Mouse (Mus musculus): ENCODE data around the gene Slc7a8. TPM values are rescaled to one million over a fixed set of nuclear protein-coding genes. Genes with fewer than 3 reads are reported as not detected.

Gene Slc7a8
- polyA plus RNA-seq, 1 experiment from 2014 or later: 1.9 TPM

GRCm38 (mm10) chr14:54734004-54734403, 47.7 kb downstream of the Slc7a8 start:
- Histone ChIP-seq H3K4me1 (replicated peaks; ENCODE audit: control insufficient read depth, insufficient read depth, low read length) (no peaks in the 10 kb centered on the region), H3K4me2 (ENCODE audit: low read depth, low read length) (no peak overlapping the region), H3K36me3 (ENCODE audit: control insufficient read depth, insufficient read depth, low read length) (no peaks in the 10 kb centered on the region), H3K4me3 (ENCODE audit: low read length) (no peak overlapping the region), H3K9ac (ENCODE audit: low read length) (no peak overlapping the region), H3K9me3 (ENCODE audit: control insufficient read depth, low read length) (no peaks in the 10 kb centered on the region), H3K27me3 (ENCODE audit: control insufficient read depth, insufficient read depth, low read depth, low read length) (no peaks in the 10 kb centered on the region), H3K27ac (ENCODE audit: low read length) (no peak overlapping the region)
- ATAC-seq (ENCODE audit: low read depth): no peak
- WGBS: 61% methylated on average over 4 of the region's 4 CpGs

- Histone ChIP-seq H3K4me3 (ENCODE audit: low read length) (no peak overlapping the region), H3K27me3 (ENCODE audit: control insufficient read depth, insufficient read depth, low read depth, low read length) (no peaks in the 10 kb centered on the region), H3K4me1 (replicated peaks; ENCODE audit: control insufficient read depth, insufficient read depth, low read length) (no peaks in the 10 kb centered on the region), H3K9me3 (ENCODE audit: control insufficient read depth, low read length) (no peaks in the 10 kb centered on the region), H3K36me3 (ENCODE audit: control insufficient read depth, insufficient read depth, low read length) (no peaks in the 10 kb centered on the region), H3K27ac (ENCODE audit: low read length) (no peak overlapping the region), H3K4me2 (ENCODE audit: low read depth, low read length) (no peak overlapping the region), H3K9ac (ENCODE audit: low read length) (no peak overlapping the region)
- ATAC-seq (ENCODE audit: low read depth): no peak
- 80% methylated on average over 8 of the region's 8 CpGs for WGBS
These were observed 49.5 kb downstream of the Slc7a8 start for GRCm38 (mm10) chr14:54732206-54732605.

- no peak overlapping the region for H3K4me3 ChIP-seq (ENCODE audit: low read length)
- no peak overlapping the region for H3K9ac ChIP-seq (ENCODE audit: low read length)
- H3K4me2 ChIP-seq (ENCODE audit: low read depth, low read length): no peak overlapping the region
- H3K9me3 ChIP-seq (ENCODE audit: control insufficient read depth, low read length): no peaks in the 10 kb centered on the region
- H3K27ac ChIP-seq (ENCODE audit: low read length): no peak overlapping the region
- 68% methylated on average over 6 of the region's 6 CpGs for whole genome bisulfite sequencing
- no peaks in the 10 kb centered on the region for H3K36me3 ChIP-seq (ENCODE audit: control insufficient read depth, insufficient read depth, low read length)
- no peak for ATAC-seq (ENCODE audit: low read depth)
- H3K4me1 ChIP-seq (replicated peaks; ENCODE audit: control insufficient read depth, insufficient read depth, low read length): no peaks in the 10 kb centered on the region
- no peaks in the 10 kb centered on the region for H3K27me3 ChIP-seq (ENCODE audit: control insufficient read depth, insufficient read depth, low read depth, low read length)
These were observed 51.4 kb downstream of the Slc7a8 start for GRCm38 (mm10) chr14:54730305-54730704.

DNA sequence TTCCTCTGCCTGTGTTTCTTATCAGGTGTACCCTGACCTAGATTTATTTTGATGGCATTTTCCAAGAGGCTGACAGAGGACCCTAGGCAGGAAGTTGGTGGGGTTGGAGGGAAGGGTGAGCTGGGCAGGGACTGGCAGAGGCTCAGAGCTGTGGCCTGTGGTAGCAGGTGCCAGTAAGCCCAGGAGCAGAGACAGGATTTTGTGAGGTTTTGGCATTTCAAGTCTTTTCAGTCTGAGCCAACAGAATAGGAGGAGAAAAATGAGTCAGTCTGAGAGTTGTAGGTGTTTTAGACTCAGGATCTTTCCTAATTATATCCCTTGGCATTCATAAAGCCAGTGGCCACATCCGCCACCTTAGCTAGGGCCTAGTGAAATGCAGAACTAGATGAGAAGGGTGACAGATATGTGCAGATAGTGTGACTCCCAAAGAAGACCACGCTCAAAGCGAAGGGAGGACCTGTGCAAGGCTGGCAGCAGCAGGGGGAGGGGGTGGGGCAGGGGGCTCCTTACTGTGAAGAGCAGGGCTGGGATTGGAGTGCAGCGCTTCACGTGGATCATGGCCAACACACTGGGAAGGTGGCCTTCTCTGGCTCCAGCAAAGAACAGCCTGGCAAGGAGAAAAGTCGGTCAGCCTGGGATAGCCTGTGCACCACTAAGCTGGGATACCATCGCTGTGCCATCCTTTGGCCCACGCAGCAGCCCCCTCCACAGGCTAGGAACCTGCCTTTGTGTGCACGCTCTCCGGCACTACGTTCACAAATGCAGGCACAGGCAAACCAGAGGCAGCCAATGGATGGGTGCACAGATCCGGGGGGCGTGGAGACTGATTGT, 52.7 kb downstream of the Slc7a8 start:
- Histone ChIP-seq H3K4me3 (ENCODE audit: low read length) (no peak overlapping the region), H3K4me1 (replicated peaks; ENCODE audit: control insufficient read depth, insufficient read depth, low read length) (no peaks in the 10 kb centered on the region), H3K9ac (ENCODE audit: low read length) (no peak overlapping the region), H3K4me2 (ENCODE audit: low read depth, low read length) (no peak overlapping the region), H3K36me3 (ENCODE audit: control insufficient read depth, insufficient read depth, low read length) (no peaks in the 10 kb centered on the region), H3K27ac (ENCODE audit: low read length) (no peak overlapping the region), H3K9me3 (ENCODE audit: control insufficient read depth, low read length) (no peaks in the 10 kb centered on the region), H3K27me3 (ENCODE audit: control insufficient read depth, insufficient read depth, low read depth, low read length) (no peaks in the 10 kb centered on the region)
- no peak for ATAC-seq (ENCODE audit: low read depth)
- 73% methylated on average over 13 of the region's 13 CpGs for WGBS

DNA sequence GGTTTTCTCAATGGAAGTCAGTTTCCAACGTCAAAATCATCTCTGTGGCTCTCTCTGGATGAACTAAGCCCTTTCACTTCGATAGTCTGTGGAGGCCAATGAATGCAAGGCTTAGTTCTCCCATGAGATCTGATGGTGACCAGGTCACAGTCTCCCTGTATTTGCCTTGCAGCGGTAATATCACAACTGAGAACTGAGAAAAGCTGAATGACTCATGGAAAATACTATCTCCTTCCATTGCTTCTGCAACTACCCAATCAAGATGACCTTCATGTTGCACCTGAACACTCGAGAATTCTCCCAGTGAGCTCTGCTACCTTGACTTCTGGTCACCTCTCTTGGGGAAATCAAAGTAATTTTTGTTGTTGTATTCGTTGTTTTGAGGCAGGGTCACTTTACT, 54.2 kb downstream of the Slc7a8 start:
- no peaks in the 10 kb centered on the region for H3K27me3 ChIP-seq (ENCODE audit: control insufficient read depth, insufficient read depth, low read depth, low read length)
- ATAC-seq (ENCODE audit: low read depth): no peak
- no peak overlapping the region for H3K4me3 ChIP-seq (ENCODE audit: low read length)
- no peak overlapping the region for H3K27ac ChIP-seq (ENCODE audit: low read length)
- H3K4me1 ChIP-seq (replicated peaks; ENCODE audit: control insufficient read depth, insufficient read depth, low read length): no peaks in the 10 kb centered on the region
- H3K9me3 ChIP-seq (ENCODE audit: control insufficient read depth, low read length): no peaks in the 10 kb centered on the region
- 71% methylated on average over 5 of the region's 5 CpGs for WGBS
- no peaks in the 10 kb centered on the region for H3K36me3 ChIP-seq (ENCODE audit: control insufficient read depth, insufficient read depth, low read length)
- H3K9ac ChIP-seq (ENCODE audit: low read length): no peak overlapping the region
- no peak overlapping the region for H3K4me2 ChIP-seq (ENCODE audit: low read depth, low read length)

GRCm38 (mm10) chr14:54724049-54724448, 57.7 kb downstream of the Slc7a8 start:
- Histone ChIP-seq H3K4me3 (ENCODE audit: low read length) (no peak overlapping the region), H3K27me3 (ENCODE audit: control insufficient read depth, insufficient read depth, low read depth, low read length) (no peaks in the 10 kb centered on the region), H3K9ac (ENCODE audit: low read length) (no peak overlapping the region), H3K27ac (ENCODE audit: low read length) (no peak overlapping the region), H3K4me1 (replicated peaks; ENCODE audit: control insufficient read depth, insufficient read depth, low read length) (no peaks in the 10 kb centered on the region), H3K36me3 (ENCODE audit: control insufficient read depth, insufficient read depth, low read length) (no peaks in the 10 kb centered on the region), H3K9me3 (ENCODE audit: control insufficient read depth, low read length) (no peaks in the 10 kb centered on the region), H3K4me2 (ENCODE audit: low read depth, low read length) (no peak overlapping the region)
- ATAC-seq (ENCODE audit: low read depth): no peak
- WGBS: 65% methylated on average over 6 of the region's 6 CpGs

DNA sequence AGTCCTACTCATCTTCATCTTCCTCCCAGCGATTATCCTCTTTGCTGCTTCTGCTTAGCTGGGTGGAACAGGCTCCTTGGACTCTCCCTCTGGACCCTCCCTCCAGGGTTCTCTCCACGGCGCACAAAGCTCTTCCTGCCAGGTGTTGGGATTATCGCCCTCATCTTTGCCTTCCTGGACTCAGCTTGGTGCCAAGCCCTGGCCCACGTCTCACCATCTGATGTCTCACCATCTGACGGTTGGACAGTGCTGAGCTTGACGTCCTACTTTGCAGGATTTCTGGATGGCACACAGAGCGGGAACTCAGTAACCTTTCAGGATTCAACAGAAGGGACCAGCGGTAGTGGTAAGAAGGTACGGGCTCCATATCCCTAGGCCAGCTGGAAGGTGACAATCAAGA, 60.0 kb downstream of the Slc7a8 start:
- H3K9ac ChIP-seq (ENCODE audit: low read length): no peak overlapping the region
- H3K27ac ChIP-seq (ENCODE audit: low read length): no peak overlapping the region
- no peak for ATAC-seq (ENCODE audit: low read depth)
- no peaks in the 10 kb centered on the region for H3K9me3 ChIP-seq (ENCODE audit: control insufficient read depth, low read length)
- H3K4me3 ChIP-seq (ENCODE audit: low read length): no peak overlapping the region
- 77% methylated on average over 10 of the region's 10 CpGs for WGBS
- no peaks in the 10 kb centered on the region for H3K4me1 ChIP-seq (replicated peaks; ENCODE audit: control insufficient read depth, insufficient read depth, low read length)
- no peaks in the 10 kb centered on the region for H3K27me3 ChIP-seq (ENCODE audit: control insufficient read depth, insufficient read depth, low read depth, low read length)
- H3K4me2 ChIP-seq (ENCODE audit: low read depth, low read length): no peak overlapping the region
- H3K36me3 ChIP-seq (ENCODE audit: control insufficient read depth, insufficient read depth, low read length): no peaks in the 10 kb centered on the region

DNA sequence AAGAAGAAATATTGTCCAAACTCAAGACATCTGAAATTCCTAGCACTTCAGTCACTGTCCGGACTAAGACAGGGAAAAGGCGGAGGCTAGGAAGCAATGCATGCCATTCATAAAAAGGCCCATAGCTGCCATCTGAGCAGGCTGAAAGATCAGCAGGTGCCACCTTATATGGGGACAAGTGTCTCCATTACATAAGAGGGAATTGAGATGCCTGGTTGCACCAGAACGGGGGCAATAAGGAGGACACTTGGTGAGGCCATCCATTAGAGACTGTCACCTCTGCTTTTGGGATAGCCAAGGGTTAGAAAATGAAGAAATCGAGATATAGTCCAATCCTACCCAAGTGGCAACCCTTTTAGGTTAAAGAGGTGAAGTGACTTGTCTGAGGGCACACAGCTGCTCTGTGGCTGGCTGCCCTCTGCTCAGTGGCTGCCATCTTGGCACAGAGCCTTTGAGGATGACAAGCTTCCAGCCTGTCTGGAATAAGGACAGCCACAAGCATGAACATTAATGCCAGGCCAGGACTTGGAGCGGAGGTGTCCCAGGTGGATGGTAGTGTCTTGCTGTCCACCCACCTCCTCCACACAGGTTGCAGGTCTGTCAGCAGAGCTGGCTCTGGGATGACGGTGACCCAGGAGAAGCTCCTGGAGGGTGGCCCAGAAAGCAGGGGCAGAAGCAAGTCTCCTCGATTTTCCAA, 60.9 kb downstream of the Slc7a8 start:
- Histone ChIP-seq H3K4me3 (ENCODE audit: low read length) (no peak overlapping the region), H3K9ac (ENCODE audit: low read length) (no peak overlapping the region), H3K27me3 (ENCODE audit: control insufficient read depth, insufficient read depth, low read depth, low read length) (no peaks in the 10 kb centered on the region), H3K36me3 (ENCODE audit: control insufficient read depth, insufficient read depth, low read length) (no peaks in the 10 kb centered on the region), H3K4me1 (replicated peaks; ENCODE audit: control insufficient read depth, insufficient read depth, low read length) (no peaks in the 10 kb centered on the region), H3K27ac (ENCODE audit: low read length) (no peak overlapping the region), H3K4me2 (ENCODE audit: low read depth, low read length) (no peak overlapping the region), H3K9me3 (ENCODE audit: control insufficient read depth, low read length) (no peaks in the 10 kb centered on the region)
- WGBS: 82% methylated on average over 7 of the region's 7 CpGs
- ATAC-seq (ENCODE audit: low read depth): no peak

DNA sequence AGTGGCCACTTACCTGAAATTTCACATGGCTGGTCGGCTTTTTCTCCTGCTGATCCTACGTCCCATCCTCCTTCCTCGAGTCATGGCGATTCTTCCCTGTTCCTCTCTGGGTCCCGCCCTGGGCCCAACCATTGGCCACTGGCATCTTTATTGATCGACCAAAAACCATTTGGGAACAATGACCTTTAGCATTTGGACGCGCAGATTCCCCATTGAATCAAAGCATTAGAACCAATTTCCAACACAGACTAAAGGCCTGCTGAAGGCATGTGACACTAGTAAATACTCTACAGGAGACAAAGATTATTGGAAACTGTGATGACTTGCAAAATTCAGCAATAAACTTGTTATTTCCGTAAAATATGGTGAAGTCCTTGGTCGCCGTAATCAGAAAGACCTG, 61.7 kb downstream of the Slc7a8 start:
- H3K36me3 ChIP-seq (ENCODE audit: control insufficient read depth, insufficient read depth, low read length): no peaks in the 10 kb centered on the region
- no peak overlapping the region for H3K4me3 ChIP-seq (ENCODE audit: low read length)
- H3K4me1 ChIP-seq (replicated peaks; ENCODE audit: control insufficient read depth, insufficient read depth, low read length): no peaks in the 10 kb centered on the region
- H3K4me2 ChIP-seq (ENCODE audit: low read depth, low read length): no peak overlapping the region
- no peak overlapping the region for H3K27ac ChIP-seq (ENCODE audit: low read length)
- no peak overlapping the region for H3K9ac ChIP-seq (ENCODE audit: low read length)
- H3K27me3 ChIP-seq (ENCODE audit: control insufficient read depth, insufficient read depth, low read depth, low read length): no peaks in the 10 kb centered on the region
- H3K9me3 ChIP-seq (ENCODE audit: control insufficient read depth, low read length): no peaks in the 10 kb centered on the region
- no peak for ATAC-seq (ENCODE audit: low read depth)
- WGBS: 86% methylated on average over 11 of the region's 11 CpGs

Data from lung, embryonic 16.5 days (tissue).